Mouse (Mus musculus) cerebellum, adult 2 months (tissue): ENCODE results near the gene Tmc1.

Experiments
- CTCF ChIP-seq: fragments of 200-500 bp; IDR thresholded peaks from 2 replicates; pipeline ENCODE4 v1.5.1; 2011; ENCODE audit warnings: low read depth, mild to moderate bottlenecking, control low read depth, low read length, moderate library complexity, borderline replicate concordance; ENCODE audit not compliant: insufficient read depth
- POLR2A ChIP-seq: fragments of 200-500 bp; IDR thresholded peaks from 2 replicates; pipeline ENCODE4 v1.6.1; 2011; ENCODE audit warnings: low read length, control low read depth, borderline replicate concordance; ENCODE audit not compliant: insufficient read depth

DNA sequence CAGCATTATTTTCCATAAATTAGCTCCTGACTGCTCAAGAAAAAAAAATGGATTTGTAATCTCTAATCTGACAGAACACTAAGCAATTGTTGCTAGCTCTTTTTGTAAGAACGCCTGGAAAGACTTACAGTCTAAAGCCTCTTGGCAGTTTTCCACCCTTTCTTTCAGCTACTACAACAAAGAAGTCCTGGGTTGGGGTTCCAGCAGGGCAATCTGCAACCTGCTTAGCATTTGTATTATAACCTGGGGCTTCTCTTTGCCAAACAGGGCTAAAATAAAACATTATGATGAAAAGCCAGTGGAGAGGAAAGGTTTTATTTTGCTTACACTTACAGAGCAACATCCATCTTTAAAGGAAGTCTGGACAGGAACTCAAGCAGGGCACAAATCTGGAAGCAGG lies 24.1 kb upstream of the Tmc1 start:
- TF ChIP-seq POLR2A (no peak), CTCF (no peak)
